Mouse (Mus musculus) lung, embryonic 15.5 days (tissue): ENCODE results near the gene Kdr. TPM values are rescaled to one million over a fixed set of nuclear protein-coding genes. Genes with fewer than 3 reads are reported as not detected.

Experiments
- ATAC-seq: fragments of 200-750 bp; cut with Nextera tagmentation; 2 replicates; pipeline ENCODE4 v1.8.0; 2017; ENCODE audit warnings: moderate number of reproducible peaks, borderline replicate concordance; ENCODE audit not compliant: low FRiP score, low TSS enrichment; ENCODE audit errors: extremely low read depth
- H3K27ac ChIP-seq: fragments of 300-500 bp; sonication (generic); 2 replicates; pipeline ENCODE4 v1.5.1; 2015; ENCODE audit warnings: moderate library complexity, mild to moderate bottlenecking, inconsistent platforms
- H3K27me3 ChIP-seq: fragments of 300-500 bp; sonication (generic); 2 replicates; pipeline ENCODE4 v1.6.1; 2015; ENCODE audit warnings: inconsistent platforms
- H3K36me3 ChIP-seq: fragments of 300-500 bp; sonication (generic); 2 replicates; pipeline ENCODE4 v1.6.1; 2015; ENCODE audit warnings: inconsistent platforms
- H3K4me1 ChIP-seq: fragments of 300-500 bp; sonication (generic); 2 replicates; pipeline ENCODE4 v1.6.1; 2015; ENCODE audit warnings: inconsistent platforms
- H3K4me2 ChIP-seq: fragments of 300-500 bp; sonication (generic); 2 replicates; pipeline ENCODE4 v1.6.1; 2015; ENCODE audit warnings: inconsistent platforms, mild to moderate bottlenecking, moderate library complexity
- H3K4me3 ChIP-seq: fragments of 300-500 bp; sonication (generic); 2 replicates; pipeline ENCODE4 v1.5.1; 2015; ENCODE audit warnings: mild to moderate bottlenecking, inconsistent platforms
- H3K9ac ChIP-seq: fragments of 300-500 bp; sonication (generic); 2 replicates; pipeline ENCODE4 v1.6.1; 2015; ENCODE audit warnings: inconsistent platforms
- H3K9me3 ChIP-seq: fragments of 300-500 bp; sonication (generic); 2 replicates; pipeline ENCODE4 v1.6.1; 2016; ENCODE audit warnings: inconsistent platforms
- WGBS: fragments of 180-500 bp; shearing (Covaris S2); methylation state at CpG from one replicate; pipeline ENCODE4 v1.1.7; 2015; 5-methylcytosine and 5-hydroxymethylcytosine counted together
- polyA plus RNA-seq: library from polyadenylated mRNA; unstranded; fragments of >200 nt; fragmentation: Nextera tagmentation; extraction: Ambion mirVana; gene quantifications from 2 replicates; pipeline ENCODE4 v1.2.1, GENCODE M21; 2015

The Kdr gene
- polyA plus RNA-seq, 1 experiment from 2014 or later, result 60.7 TPM

GRCm38 (mm10) chr5:75980521-75981311, 2.5 kb upstream of the Kdr start:
- Histone ChIP-seq H3K27me3 (peaks cover 44% of the 10 kb centered on the region), H3K36me3 (no peaks in the 10 kb centered on the region), H3K27ac (no peak overlapping the region), H3K4me1 (peaks cover 11% of the 10 kb centered on the region), H3K9ac (no peak overlapping the region), H3K9me3 (no peaks in the 10 kb centered on the region), H3K4me3 (no peak overlapping the region), H3K4me2 (no peak overlapping the region)
- ATAC-seq, result no peak
- 54% methylated on average over 23 of the region's 23 CpGs for WGBS

GRCm38 (mm10) chr5:75979108-75979507, 850 bp upstream of the Kdr start:
- Histone ChIP-seq H3K9ac (peak overlapping the region; percentile 56), H3K27ac (peak overlapping the region; percentile 72)
- 5% methylated on average over 8 of the region's 8 CpGs for WGBS

GRCm38 (mm10) chr5:75977441-75978373, 551 bp downstream of the Kdr start:
- peak overlapping the region; percentile 54 for H3K4me3 ChIP-seq
- WGBS, result 1% methylated on average over 54 of the region's 54 CpGs
- ATAC-seq, result peak; percentile 57; the same call in 1 of the 2 replicates
- H3K9ac ChIP-seq, result peak overlapping the region; percentile 56
- no peaks in the 10 kb centered on the region for H3K36me3 ChIP-seq
- H3K9me3 ChIP-seq, result no peaks in the 10 kb centered on the region
- H3K4me2 ChIP-seq, result peak overlapping the region; percentile 87
- H3K4me1 ChIP-seq, result peaks cover 11% of the 10 kb centered on the region
- peak overlapping the region; percentile 72 for H3K27ac ChIP-seq
- peaks cover 50% of the 10 kb centered on the region for H3K27me3 ChIP-seq

More at GRCm38 (mm10) chr5:75979108-75979507, 850 bp upstream of the Kdr start:
- no peaks in the 10 kb centered on the region for H3K9me3 ChIP-seq
- H3K4me1 ChIP-seq, result peaks cover 11% of the 10 kb centered on the region
- H3K4me2 ChIP-seq, result peak overlapping the region; percentile 87
- H3K36me3 ChIP-seq, result no peaks in the 10 kb centered on the region
- H3K4me3 ChIP-seq, result peak overlapping the region; percentile 54
- H3K27me3 ChIP-seq, result peaks cover 50% of the 10 kb centered on the region
- no peak for ATAC-seq

GRCm38 (mm10) chr5:75976696-75977095, 1.6 kb downstream of the Kdr start:
- peak overlapping the region; percentile 21; the same call in 1 of the 2 replicates for H3K4me2 ChIP-seq
- peaks cover 11% of the 10 kb centered on the region for H3K4me1 ChIP-seq
- peaks cover 50% of the 10 kb centered on the region for H3K27me3 ChIP-seq
- H3K4me3 ChIP-seq, result peak overlapping the region; percentile 54
- peak overlapping the region; percentile 30 for H3K9ac ChIP-seq
- H3K9me3 ChIP-seq, result no peaks in the 10 kb centered on the region
- no peaks in the 10 kb centered on the region for H3K36me3 ChIP-seq
- H3K27ac ChIP-seq, result no peak overlapping the region
- 59% methylated on average over 9 of the region's 9 CpGs for WGBS
- no peak for ATAC-seq

GRCm38 (mm10) chr5:75975398-75975797, 2.9 kb downstream of the Kdr start:
- WGBS, result 65% methylated on average over 5 of the region's 5 CpGs
- H3K36me3 ChIP-seq, result no peaks in the 10 kb centered on the region
- H3K4me3 ChIP-seq, result peak overlapping the region; percentile 54
- no peaks in the 10 kb centered on the region for H3K9me3 ChIP-seq
- peak overlapping the region; percentile 35 for H3K27ac ChIP-seq
- H3K27me3 ChIP-seq, result peaks cover 50% of the 10 kb centered on the region
- no peak for ATAC-seq
- peak overlapping the region; percentile 17 for H3K4me2 ChIP-seq
- no peak overlapping the region for H3K9ac ChIP-seq
- H3K4me1 ChIP-seq, result peaks cover 11% of the 10 kb centered on the region

GRCm38 (mm10) chr5:75974543-75975130, 3.6 kb downstream of the Kdr start:
- Histone ChIP-seq H3K4me1 (peaks cover 11% of the 10 kb centered on the region), H3K27ac (peak overlapping the region; percentile 35; the same call in 1 of the 2 replicates), H3K27me3 (peaks cover 43% of the 10 kb centered on the region), H3K9me3 (no peaks in the 10 kb centered on the region), H3K4me3 (peak overlapping the region; percentile 54), H3K9ac (no peak overlapping the region), H3K36me3 (no peaks in the 10 kb centered on the region), H3K4me2 (0 out of 2 replicates have a peak overlapping the region, but pooled peaks have one; percentile 17)
- no peak for ATAC-seq
- 56% methylated on average over 7 of the region's 7 CpGs for WGBS

GRCm38 (mm10) chr5:75969887-75970286, 8.4 kb downstream of the Kdr start:
- H3K27me3 ChIP-seq, result no peaks in the 10 kb centered on the region
- no peak overlapping the region for H3K4me2 ChIP-seq
- no peaks in the 10 kb centered on the region for H3K4me1 ChIP-seq
- WGBS, result 27% methylated on average over 3 of the region's 3 CpGs
- H3K27ac ChIP-seq, result no peak overlapping the region
- ATAC-seq, result no peak
- H3K9me3 ChIP-seq, result no peaks in the 10 kb centered on the region
- no peak overlapping the region for H3K9ac ChIP-seq
- no peaks in the 10 kb centered on the region for H3K36me3 ChIP-seq
- H3K4me3 ChIP-seq, result no peak overlapping the region

GRCm38 (mm10) chr5:75962558-75962957, 15.7 kb downstream of the Kdr start:
- 0 out of 2 replicates have a peak, but pooled peaks cover 3% of the 10 kb centered on the region for H3K36me3 ChIP-seq
- no peak overlapping the region for H3K27ac ChIP-seq
- no peaks in the 10 kb centered on the region for H3K27me3 ChIP-seq
- H3K4me2 ChIP-seq, result no peak overlapping the region
- no peaks in the 10 kb centered on the region for H3K4me1 ChIP-seq
- WGBS, result 83% methylated on average over 12 of the region's 12 CpGs
- H3K4me3 ChIP-seq, result no peak overlapping the region
- H3K9ac ChIP-seq, result no peak overlapping the region
- H3K9me3 ChIP-seq, result no peaks in the 10 kb centered on the region
- no peak for ATAC-seq

- H3K27ac ChIP-seq, result no peak overlapping the region
- H3K4me3 ChIP-seq, result no peak overlapping the region
- no peak overlapping the region for H3K4me2 ChIP-seq
- no peaks in the 10 kb centered on the region for H3K9me3 ChIP-seq
- no peaks in the 10 kb centered on the region for H3K4me1 ChIP-seq
- 56% methylated on average over 19 of the region's 19 CpGs for WGBS
- H3K27me3 ChIP-seq, result no peaks in the 10 kb centered on the region
- no peak overlapping the region for H3K9ac ChIP-seq
- 0 out of 2 replicates have a peak, but pooled peaks cover 3% of the 10 kb centered on the region for H3K36me3 ChIP-seq
- 0 out of 2 replicates have a peak, but pooled peaks have one; percentile 39 for ATAC-seq
These were observed 16.4 kb downstream of the Kdr start for GRCm38 (mm10) chr5:75961741-75962469.

GRCm38 (mm10) chr5:75959809-75960208, 18.4 kb downstream of the Kdr start:
- no peak overlapping the region for H3K4me3 ChIP-seq
- no peak overlapping the region for H3K9ac ChIP-seq
- H3K27me3 ChIP-seq, result no peaks in the 10 kb centered on the region
- H3K36me3 ChIP-seq, result 0 out of 2 replicates have a peak, but pooled peaks cover 3% of the 10 kb centered on the region
- WGBS, result 62% methylated on average over 3 of the region's 3 CpGs
- no peak overlapping the region for H3K27ac ChIP-seq
- H3K4me1 ChIP-seq, result no peaks in the 10 kb centered on the region
- ATAC-seq, result no peak
- H3K9me3 ChIP-seq, result no peaks in the 10 kb centered on the region
- no peak overlapping the region for H3K4me2 ChIP-seq

- H3K4me1 ChIP-seq, result no peaks in the 10 kb centered on the region
- ATAC-seq, result no peak
- H3K9ac ChIP-seq, result no peak overlapping the region
- no peaks in the 10 kb centered on the region for H3K9me3 ChIP-seq
- no peaks in the 10 kb centered on the region for H3K27me3 ChIP-seq
- no peak overlapping the region for H3K4me2 ChIP-seq
- H3K27ac ChIP-seq, result no peak overlapping the region
- no peak overlapping the region for H3K4me3 ChIP-seq
- 73% methylated on average over 3 of the region's 3 CpGs for WGBS
- H3K36me3 ChIP-seq, result 0 out of 2 replicates have a peak, but pooled peaks cover 3% of the 10 kb centered on the region
These were observed 21.7 kb downstream of the Kdr start for GRCm38 (mm10) chr5:75956526-75956925.
